Mouse (Mus musculus) cerebellum, adult 8-10 months (tissue): ENCODE measurements around the gene Hes2.

ENCODE experiments used
- DNase-seq: peaks from one replicate; pipeline ENCODE4 v3.0.0; 2022

Hes2 gene

DNA sequence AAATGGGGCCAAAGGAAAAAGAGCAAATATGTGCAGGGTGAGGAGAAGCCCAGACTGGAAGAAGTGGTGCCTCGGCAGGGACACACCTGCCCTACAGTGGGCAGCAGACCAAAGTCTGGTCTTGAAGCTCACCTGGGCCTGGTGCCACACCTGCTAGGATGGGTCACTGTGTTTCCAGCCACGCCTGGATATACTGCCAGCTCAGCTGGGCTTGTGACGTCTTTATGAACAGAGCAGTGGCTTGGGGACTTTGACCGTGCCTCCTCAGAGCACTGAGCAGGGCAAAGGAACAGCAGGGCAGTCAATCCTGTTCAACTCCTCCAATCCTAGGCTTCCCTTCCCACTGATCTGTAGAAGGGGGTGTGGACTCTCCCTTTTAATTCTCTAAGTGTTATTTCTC is 2.1 kb downstream of the Hes2 start:
- DNase-seq, result no peak

DNA sequence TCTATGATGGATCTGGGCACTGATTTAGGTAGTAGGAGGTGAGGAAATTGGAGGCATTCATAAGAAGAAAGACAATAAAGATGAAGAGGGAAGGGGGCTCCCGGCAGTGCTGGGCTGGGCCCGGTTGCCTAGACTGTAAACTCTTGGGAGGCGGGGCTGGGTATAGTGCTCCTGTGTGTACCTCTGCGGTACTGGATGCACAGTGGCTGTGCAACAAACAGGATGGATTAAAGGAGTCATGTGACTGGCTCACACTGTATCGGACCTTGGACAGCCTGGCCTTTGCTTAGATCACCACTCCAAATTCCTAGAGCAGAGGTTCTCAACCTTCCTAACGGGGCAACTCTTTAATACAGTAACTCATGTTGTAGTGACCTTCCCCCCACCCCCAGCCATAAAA is 2.9 kb downstream of the Hes2 start:
- no peak for DNase-seq

DNA sequence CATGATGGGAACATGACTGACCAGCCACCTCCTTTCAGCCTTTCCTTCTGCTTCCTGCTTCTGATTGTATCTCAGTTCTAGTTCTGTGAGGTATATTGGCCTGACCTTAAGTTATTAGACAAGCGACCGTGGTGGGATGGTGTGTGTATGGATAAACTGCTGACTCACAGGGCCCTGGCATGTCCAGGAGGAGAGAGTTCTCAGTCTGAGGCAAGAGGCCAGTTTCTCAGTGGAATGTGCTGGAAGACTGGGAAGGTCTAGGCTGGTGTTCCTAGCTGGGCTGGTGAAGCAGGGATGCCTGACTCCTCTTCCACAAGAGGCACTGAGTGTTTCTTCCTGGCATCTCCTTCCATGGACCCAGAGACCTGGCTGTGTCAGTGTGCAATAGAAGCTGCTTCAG is 4.1 kb downstream of the Hes2 start:
- no peak for DNase-seq

DNA sequence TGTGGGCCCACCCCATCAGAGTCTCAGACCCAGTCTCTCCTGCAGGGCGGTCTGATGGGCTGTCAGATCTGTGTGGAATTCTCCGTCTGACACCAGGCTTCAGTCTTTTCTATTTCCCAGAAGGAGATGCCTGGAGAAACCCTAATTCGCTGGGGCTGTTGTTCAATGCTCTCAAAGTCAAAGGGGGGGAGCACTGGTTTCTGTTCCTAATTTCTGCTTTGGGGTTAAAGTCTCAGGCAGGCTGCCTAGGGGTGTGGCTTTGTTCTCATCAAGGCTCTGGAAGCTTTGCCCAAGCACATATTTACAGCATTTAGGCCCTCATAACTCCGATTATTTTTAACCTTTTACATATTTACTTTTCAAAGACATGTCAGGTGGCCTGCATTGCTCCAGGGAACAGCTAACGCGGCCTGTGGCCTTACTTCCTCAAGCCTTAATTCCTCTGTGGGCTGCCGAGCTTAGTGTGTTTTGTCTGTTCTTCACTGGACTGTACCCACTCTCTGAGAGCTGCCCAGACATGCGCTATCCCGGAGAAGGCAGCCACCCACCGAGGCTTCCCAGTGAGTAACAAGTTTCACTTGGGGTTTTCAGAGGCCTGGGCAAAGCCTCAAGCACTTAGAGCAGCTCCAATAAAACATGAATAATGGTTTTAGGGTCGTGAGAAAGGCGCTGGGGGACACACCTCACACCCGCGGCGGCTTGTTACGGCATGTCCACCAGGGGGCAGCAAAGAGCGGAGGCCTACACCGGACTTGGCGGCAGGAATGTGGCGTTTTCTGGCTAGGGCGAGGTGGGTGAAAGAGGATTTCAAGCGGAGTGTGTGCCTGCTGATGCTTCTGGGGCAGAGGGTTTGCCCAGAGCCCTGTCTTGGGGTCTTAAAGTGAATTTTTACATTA is 6.6 kb downstream of the Hes2 start:
- DNase-seq, result peak; percentile 76

DNA sequence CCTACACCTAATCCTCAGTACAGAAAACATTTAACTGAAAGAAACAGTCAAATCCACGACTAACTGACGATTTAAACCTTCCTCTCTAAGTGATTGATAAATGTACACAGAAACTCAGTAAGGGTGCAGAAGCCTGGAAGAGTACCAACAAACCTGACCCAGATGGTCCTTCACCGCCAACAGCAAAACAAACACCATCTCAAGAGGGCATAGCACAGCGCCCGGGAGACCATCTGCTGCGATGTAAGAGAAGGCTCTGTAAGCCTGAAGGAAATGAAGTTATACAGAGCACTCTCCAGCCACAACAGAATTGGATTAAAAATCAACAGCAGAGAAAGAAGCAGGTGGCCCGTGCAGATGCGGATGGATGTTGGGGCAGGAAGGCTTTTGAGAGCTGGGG is 9.4 kb downstream of the Hes2 start:
- no peak for DNase-seq

DNA sequence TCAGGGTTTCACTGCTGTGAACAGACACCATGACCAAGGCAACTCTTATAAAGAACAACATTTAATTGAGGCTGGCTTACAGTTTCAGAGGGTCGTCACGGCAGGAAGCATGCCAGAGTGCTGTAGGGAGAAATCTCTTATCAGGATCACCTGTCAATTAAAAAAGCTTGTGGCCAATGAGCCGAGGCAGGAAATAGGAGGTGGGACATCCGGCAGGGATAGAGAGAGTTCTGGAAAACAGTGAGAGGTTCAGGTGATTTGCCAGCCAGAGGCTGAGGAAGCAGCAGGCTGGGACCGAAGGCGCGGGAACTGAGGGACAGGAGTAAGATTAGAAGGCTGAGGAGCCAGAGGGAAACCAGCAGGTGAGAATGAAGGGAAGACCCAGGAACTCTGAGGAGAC is 10.4 kb downstream of the Hes2 start:
- no peak for DNase-seq

DNA sequence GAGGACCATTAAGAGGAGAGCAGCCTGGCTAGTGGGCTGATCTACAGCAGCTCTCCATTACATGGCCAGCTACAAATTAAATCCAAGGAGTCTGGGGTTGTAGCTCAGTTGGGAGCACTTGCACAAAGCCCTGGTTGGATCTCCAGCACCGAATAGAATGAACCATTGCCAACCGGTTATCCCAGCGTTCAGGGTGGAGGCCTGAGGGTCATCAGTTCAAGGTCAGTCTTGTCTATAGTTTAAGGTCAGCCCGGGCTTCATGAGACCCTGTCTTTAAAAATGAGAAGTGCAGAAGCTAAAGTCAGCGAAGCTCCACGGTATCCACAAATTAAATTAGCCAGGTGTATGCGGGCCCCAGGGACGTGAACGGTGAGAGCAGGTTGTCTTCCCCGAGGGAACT is 11.6 kb downstream of the Hes2 start:
- no peak for DNase-seq

DNA sequence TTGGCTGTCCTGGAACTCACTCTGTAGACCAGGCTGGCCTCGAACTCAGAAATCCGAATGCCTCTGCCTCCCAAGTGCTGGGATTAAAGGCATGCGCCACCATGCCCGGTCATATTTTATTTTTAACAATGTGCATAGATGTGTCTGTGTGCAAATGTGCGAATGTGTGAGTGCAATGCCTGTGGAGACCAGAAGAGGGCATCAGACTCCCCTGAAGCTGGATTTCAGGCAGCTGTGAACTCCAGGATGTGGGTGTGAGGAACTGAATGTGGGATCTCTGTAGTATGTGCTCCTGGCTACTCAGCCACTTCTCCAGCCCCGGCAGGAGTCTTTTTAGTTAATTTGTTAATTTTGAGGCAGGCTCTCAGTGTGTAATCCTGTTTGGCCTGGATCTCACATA is 12.9 kb downstream of the Hes2 start:
- DNase-seq, result no peak

DNA sequence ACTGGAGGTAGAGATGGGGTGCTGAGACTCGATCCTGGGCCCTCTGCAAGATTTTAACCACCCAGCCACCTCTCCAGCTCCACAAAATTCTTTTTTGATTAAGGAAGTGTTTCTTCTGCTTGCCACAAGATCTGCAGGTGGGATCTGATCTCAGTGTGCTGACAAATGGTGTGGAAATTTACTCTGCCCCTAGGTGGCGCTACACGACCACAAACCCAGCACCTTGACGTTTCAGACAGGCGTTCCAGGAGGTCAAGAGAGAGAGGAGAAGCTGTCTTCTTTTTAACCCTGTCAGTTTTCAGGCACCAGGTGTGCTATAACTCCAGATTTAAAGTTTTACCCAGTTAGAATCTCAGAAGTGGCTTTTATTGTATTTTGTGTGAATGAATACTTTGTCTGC is 14.4 kb downstream of the Hes2 start:
- peak; percentile 88 for DNase-seq

DNA sequence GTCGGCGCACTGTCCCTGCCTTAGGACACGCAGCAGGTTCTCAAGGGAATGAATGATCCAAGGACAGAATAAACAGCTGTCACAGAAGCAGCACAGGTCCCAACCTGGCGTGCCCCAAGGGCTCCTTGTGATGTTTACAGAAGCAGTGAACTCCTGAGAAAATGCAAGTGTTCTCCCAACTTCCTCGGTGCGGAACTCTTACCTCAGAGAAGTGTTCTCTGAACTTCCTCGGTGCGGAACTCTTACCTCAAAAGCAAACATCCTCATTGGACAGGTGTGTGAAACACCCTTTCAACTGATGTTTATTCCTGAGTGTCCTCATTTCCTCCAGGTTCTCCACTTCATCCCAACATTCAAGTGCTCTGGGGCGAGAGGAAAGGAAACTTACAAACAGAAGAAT is 15.3 kb downstream of the Hes2 start:
- DNase-seq, result no peak

DNA sequence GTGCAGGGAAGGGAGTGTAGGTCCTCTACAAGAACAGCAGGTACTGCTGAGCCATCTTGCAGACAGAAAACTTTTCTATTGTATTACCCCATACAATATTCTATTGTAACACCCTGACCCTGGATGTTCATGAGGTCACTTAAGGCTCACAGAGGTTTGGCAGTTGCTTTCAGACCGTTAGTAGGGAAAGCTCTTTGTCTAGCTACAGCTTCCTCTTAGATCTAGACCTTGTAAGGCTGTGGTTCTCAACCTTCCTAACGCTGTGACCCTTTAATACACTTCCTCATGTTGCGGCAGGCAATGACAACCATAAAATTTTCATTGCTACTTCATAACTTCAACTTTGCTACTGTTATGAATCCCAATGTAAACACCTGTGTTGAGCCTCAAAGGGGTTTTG is 18.0 kb downstream of the Hes2 start:
- DNase-seq, result no peak

DNA sequence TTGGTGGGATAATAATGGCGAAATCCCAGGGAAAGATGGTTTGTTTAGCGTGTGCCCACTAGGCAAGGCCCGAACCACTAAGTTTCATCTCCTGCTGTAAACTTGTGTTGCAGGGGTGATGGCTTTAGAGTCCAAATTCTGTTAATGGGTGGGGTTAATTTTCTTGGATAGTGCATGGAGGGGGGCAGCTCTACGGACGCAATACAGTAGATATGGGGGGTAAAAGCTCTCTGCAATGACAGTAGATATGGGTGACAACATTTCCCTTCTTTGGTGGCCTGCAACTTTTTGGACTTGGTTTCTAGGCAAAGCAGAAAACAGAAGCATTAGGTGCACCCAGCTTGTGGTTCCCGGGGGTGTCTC is 18.5 kb downstream of the Hes2 start:
- DNase-seq, result no peak

DNA sequence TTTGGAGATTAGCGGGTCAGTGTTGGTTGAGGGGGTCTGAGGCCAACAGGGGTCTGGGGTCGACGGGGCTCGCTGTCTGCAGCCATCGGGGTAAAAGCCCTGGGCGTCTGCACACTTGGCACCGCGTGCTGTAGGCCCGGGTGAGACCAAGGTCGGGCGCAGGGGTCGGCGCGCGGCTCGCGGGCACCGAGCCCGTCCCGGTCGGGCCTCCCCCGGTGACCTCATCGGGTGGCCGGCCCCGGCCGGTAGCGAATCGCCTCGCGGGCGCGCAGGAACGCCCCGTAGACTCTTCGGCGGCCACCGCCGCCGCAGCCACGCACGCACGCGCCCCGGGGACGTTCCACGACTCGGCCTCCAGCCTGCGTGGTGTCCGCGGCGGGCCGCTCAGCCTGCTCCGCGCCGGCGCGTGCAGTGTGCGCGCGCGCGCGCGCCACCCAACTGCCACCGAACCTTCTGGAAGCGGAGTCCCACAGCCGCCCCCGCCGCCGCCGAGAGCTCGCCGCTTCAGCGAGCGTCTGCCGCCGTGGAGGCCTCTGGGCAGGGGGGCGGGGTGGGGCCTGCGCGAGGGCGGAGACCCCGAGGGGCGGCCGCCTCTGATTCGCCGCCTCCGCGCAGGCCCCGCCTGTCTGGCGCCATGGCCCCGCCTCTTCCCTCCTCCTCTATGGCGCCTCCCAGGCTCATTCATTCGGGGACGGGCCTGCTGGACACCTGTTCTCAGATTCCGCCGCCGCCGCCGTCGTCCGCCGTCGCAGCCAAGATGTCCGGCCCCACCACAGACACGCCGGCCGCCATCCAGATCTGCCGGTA is 19.1 kb downstream of the Hes2 start, which contains the start of gene Acot7:
Gene Acot7 (plus strand): TSS at position 598 of the 807 bp plus-strand sequence.
- DNase-seq, result peak; percentile 94

DNA sequence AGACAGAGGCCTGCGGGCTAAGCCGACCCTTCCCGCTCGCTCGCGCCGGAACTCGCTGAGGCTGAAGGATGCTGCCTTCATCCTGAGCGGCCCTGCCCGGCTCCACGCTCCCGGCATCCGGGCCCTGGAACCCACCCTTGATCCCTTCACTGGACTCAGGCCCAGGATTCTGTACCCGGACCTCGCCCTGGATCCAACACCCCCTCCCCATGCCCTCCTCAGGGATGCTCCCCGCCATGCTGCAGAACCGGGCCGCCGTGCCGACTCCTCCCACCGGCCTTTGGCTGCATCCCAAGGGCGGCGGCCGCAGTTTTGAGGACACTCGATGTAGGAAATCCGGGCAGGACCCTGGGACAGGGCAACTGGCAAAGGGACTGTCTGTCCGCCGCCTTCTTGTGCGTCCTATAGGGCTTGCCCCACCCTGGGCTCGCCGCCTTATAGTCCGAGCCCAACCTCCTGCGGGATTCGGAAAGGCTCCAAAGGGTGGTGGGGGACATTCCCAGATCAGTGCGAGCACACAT is 19.7 kb downstream of the Hes2 start:
- peak; percentile 75 for DNase-seq

DNA sequence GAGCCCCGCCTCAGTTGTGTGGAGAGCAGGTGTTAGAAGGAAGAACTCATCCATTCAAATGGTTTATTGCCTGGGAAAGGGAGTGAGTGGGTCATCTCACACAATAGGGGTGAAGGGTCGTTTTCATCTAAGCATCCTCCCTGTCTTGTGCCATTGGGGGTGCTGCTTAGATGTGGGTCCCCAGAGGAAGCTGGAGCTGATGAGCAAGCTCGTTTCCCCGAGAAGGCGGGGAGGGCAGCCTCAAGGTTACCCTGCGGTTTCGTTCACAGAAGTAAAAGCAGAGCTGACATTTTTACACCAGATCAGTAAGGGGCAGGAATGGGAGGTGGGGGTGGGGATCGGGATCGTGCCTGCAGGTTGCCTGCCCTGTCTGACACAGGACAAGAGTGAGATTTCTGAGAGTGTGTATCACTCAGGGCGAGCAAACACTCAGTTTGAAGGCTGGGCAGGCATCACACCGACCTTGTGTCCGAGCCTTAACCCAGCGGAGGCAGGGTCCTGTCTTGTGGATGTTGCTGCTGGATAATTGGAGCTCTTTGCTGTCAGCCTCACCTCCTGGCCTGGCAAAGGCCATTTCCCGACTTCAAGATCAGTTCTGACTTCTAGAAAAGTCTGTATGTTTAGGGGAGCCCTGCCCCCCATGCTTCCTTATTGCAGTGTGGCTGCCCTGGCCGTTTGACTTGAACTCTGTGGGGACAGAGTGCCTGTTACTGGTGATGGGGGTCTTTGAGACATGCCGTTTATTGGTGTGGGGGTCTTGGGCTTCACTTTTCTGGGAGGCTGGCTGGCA is 20.4 kb downstream of the Hes2 start:
- DNase-seq, result peak; percentile 48

DNA sequence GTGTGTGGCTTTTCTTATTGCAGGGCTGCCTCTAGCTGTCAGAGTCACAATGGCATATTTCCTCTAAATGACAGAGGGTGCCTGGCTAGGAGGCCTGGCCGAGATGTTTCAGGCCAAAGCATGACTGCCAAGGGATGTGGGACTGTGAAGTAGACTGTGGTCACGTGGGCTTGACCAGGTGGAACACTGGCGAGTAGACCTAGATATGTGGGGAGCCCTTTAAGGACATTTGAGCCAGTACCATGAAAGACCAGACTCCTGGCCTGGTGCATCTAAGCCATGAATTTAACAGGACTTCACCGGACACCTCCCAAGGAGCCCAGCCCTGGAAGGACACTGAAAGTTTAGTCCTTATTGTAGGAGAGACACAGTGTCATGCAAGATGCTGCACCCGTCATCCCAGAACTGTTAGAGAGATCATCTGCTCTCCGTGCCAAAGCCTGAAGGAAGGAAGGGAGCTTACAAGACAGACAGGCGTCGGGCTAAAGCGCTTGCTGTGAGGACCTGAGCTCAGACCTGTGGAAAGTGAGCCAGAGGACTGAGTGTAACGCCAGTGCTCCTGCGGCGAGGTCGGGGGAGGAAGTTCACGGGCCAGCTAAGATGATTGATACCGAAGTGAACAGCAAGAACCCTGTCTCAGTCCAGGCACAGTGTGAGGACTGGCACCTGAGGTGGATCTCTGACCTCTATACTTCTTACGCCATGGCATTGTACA is 21.4 kb downstream of the Hes2 start:
- peak; percentile 75 for DNase-seq

DNA sequence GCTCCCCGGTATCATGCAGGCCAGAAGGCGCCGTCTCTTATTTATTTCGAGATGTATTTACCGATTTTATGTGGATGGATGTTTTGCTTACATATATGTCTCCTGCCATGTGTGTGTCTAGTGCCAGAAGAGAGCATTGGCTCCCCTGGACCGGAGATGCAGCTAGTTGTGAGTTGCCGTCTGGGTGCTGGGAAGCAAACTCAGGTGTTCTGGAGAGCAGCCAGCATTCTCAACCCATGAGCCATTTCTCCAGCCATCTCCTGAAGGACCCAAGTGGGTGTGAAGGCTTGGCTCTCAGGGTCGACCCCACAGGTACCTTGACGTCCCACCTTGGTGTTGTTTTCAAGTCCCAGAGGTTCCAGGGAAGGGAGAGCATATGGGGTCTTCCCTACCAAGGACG is 23.5 kb downstream of the Hes2 start:
- DNase-seq, result no peak

DNA sequence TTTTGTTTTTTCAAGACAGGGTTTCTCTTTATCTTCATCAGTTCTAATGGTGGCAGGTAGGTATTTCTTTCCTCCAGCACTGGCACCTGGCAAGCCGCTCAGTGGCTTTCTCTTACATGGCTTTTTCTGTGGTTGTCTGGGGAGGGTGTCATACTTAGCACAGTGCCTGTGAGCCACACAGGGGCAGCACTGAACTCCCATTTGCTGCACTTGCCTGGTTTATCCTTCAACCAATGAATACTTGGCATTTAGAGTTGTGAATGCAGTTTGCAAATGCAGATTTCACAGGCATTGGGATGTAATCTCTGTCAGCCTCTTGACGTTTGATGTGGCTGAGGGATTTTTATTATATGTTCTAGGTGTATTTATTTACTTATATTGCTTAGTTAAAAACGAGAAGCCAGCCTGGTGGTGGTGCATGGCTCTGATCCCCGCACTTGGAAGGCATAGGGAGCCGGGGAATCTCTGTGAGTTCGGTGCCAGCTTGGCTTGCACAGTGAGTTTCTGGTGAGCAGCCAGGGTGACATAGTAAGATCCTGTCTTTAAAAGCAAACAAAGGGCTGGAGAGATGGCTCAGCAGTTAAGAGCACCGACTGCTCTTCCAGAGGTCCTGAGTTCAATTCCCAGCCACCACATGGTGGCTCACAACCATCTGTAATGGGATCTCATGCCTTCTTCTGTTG is 25.8 kb downstream of the Hes2 start:
- peak; percentile 56 for DNase-seq

DNA sequence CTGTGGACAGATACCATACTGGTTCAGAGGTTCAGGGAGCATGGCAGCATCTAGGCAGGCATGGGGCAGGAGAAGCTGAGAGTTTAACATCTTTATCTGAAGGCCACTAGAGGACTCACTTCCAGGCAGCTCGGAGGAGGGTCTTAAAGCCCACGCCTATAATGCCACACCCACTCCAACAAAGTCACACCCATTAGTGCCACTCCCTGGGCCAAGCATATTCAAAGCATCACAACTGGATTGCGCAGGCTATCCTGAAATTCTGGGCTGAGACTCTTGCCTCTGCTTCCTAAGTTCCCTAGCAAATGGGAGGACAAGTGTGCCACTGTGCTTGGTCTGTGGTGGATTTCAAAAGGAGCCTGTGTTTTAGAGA is 26.5 kb downstream of the Hes2 start:
- DNase-seq, result no peak

DNA sequence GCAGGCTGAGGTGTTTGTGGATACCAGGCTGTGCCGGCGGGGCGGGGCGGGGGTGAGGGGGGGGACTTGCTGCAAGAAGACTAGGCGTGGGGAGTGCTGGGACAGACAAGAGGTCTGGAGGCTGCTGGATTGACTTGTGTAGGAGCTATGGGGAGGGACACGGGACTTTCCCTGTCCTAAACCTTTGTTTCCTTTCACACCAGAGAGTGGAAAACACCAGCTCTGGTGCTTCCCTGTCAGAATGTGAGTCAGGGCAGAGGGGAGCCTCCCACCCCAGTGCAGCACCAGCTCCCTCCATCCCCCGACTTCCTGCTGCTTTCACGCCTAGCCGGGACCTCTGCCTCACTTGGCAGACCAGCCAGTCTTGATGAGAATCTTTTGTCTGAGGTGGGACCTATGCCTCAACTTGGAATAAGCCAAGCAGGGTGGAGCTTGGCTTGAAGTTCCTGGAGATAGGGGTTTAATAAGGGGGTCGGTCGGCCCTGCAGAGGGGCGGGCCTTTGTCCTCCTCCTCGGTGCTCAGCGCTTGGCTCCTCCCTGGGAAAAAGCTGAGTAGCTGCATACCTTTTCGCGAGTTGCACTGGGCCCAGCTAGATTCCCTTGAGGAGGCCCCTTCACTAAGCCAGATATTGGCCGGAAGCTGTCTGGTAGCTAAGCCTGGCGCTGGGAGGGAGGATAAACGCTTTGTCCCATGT is 27.0 kb downstream of the Hes2 start:
- DNase-seq, result no peak
